Mouse (Mus musculus) embryonic facial prominence, embryonic 11.5 days (tissue): Measurements from ENCODE around the gene Tbx6. TPM values are rescaled to one million over a fixed set of nuclear protein-coding genes. Genes with fewer than 3 reads are reported as not detected.

Experiments
- ATAC-seq: fragments of 200-750 bp; cut with Nextera tagmentation; replicated peaks from 2 replicates; pipeline ENCODE4 v1.8.0; 2017; ENCODE audit warnings: low read depth; ENCODE audit not compliant: insufficient number of reproducible peaks, low FRiP score, low TSS enrichment
- DNase-seq: peaks from one replicate; pipeline ENCODE4 v3.0.0-alpha.2; 2015; ENCODE audit warnings: low spot score
- H3K27ac ChIP-seq: fragments of 300-500 bp; sonication (generic); replicated peaks from 2 replicates; pipeline ENCODE4 v1.5.1; 2014; ENCODE audit warnings: mild to moderate bottlenecking, low read depth, low read length, control low read depth
- H3K27me3 ChIP-seq: fragments of 300-500 bp; sonication (generic); 2 replicates; pipeline ENCODE4 v1.6.1; 2014; ENCODE audit warnings: mild to moderate bottlenecking, low read length, moderate library complexity, mixed read lengths; ENCODE audit not compliant: control insufficient read depth, insufficient read depth
- H3K36me3 ChIP-seq: fragments of 300-500 bp; sonication (generic); replicated peaks from 2 replicates; pipeline ENCODE4 v1.6.1; 2014; ENCODE audit warnings: low read depth, mild to moderate bottlenecking, low read length, moderate library complexity, mixed read lengths; ENCODE audit not compliant: control insufficient read depth, insufficient read depth
- H3K4me1 ChIP-seq: fragments of 300-500 bp; sonication (generic); 2 replicates; pipeline ENCODE4 v1.6.1; 2014; ENCODE audit warnings: low read length, mixed read lengths; ENCODE audit not compliant: control insufficient read depth, insufficient read depth
- H3K4me2 ChIP-seq: fragments of 300-500 bp; sonication (generic); 2 replicates; pipeline ENCODE4 v1.6.1; 2014; ENCODE audit warnings: low read depth, mild to moderate bottlenecking, control low read depth, low read length, moderate library complexity
- H3K4me3 ChIP-seq: fragments of 300-500 bp; sonication (generic); 2 replicates; pipeline ENCODE4 v1.5.1; 2014; ENCODE audit warnings: low read depth, low read length, control low read depth
- H3K9ac ChIP-seq: fragments of 300-500 bp; sonication (generic); replicated peaks from 2 replicates; pipeline ENCODE4 v1.6.1; 2014; ENCODE audit warnings: mild to moderate bottlenecking, control low read depth, low read length
- H3K9me3 ChIP-seq: fragments of 300-500 bp; sonication (generic); replicated peaks from 2 replicates; pipeline ENCODE4 v1.6.1; 2016; ENCODE audit warnings: mild to moderate bottlenecking, low read length, inconsistent platforms, mixed read lengths; ENCODE audit not compliant: control insufficient read depth
- WGBS: fragments of 180-500 bp; shearing (Covaris S2); extraction: QIAGEN DNeasy Blood & Tissue Kit; methylation state at CpG from one replicate; pipeline ENCODE4 v1.1.7; 2014; 5-methylcytosine and 5-hydroxymethylcytosine counted together
- polyA plus RNA-seq: library from polyadenylated mRNA; unstranded; fragments of >200 nt; fragmentation: Nextera tagmentation; extraction: Ambion mirVana; gene quantifications from 2 replicates; pipeline ENCODE4 v1.2.1, GENCODE M21; 2014

The Tbx6 gene
- polyA plus RNA-seq, 1 experiment from 2014 or later: 0.27 TPM

- Histone ChIP-seq H3K4me2 (peak within 1 kb of the TSS; percentile 73), H3K36me3 (peaks cover 9% of the 10 kb centered on the region), H3K27ac (peak within 1 kb of the TSS; percentile 84), H3K4me1 (peaks cover 3% of the 10 kb centered on the region), H3K4me3 (peak within 1 kb of the TSS; percentile 87), H3K9me3 (no peaks in the 10 kb centered on the region), H3K9ac (peak within 1 kb of the TSS; percentile 88), H3K27me3 (no peaks in the 10 kb centered on the region)
- ATAC-seq (no peak), DNase-seq (peak; percentile 12)
- 35% methylated on average over 21 of the region's 21 CpGs for WGBS
These were observed 16.3 kb downstream of the Tbx6 start, which contains the start of gene Fam57b for GRCm38 (mm10) chr7:126797411-126798126. Gene Fam57b, plus strand, starts transcription at chr7:126797668.

GRCm38 (mm10) chr7:126798127-126799049 is 17.1 kb downstream of the Tbx6 start:
- no peaks in the 10 kb centered on the region for H3K27me3 ChIP-seq
- peak; percentile 18 for DNase-seq
- H3K4me3 ChIP-seq: peak overlapping the region; percentile 87
- H3K9ac ChIP-seq: peak overlapping the region; percentile 88
- WGBS: under 1% methylated on average over 40 of the region's 40 CpGs
- ATAC-seq: no peak
- H3K4me2 ChIP-seq: peak overlapping the region; percentile 73
- no peaks in the 10 kb centered on the region for H3K9me3 ChIP-seq
- peak overlapping the region; percentile 84 for H3K27ac ChIP-seq
- peaks cover 9% of the 10 kb centered on the region for H3K36me3 ChIP-seq
- H3K4me1 ChIP-seq: peaks cover 3% of the 10 kb centered on the region

DNA sequence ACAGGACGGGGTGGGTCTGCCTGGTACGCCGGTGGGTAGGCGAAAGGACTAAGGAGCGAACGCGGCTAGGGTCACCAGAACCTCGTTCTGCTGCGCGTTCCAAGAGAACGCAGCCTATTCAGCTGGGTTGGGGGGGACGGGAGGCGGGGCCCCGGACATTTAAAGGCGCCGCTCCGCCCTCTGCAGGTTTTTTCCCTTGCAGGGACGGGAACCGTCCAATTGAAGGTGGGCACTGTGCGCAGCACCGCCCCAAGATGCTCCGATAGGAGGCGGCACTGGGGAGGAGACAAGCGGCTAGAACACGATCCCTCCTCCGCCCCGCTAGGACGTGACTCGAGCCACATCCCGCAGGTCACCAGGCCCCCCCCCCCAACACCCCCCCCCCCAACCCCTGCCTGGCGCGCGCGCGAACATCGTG is 17.8 kb downstream of the Tbx6 start:
- peak overlapping the region; percentile 84 for H3K27ac ChIP-seq
- peak overlapping the region; percentile 88 for H3K9ac ChIP-seq
- ATAC-seq (peak; percentile 95), DNase-seq (peak; percentile 98)
- peak overlapping the region; percentile 73 for H3K4me2 ChIP-seq
- whole genome bisulfite sequencing: under 1% methylated on average over 30 of the region's 36 CpGs
- H3K4me1 ChIP-seq: peaks cover 3% of the 10 kb centered on the region
- peaks cover 9% of the 10 kb centered on the region for H3K36me3 ChIP-seq
- no peaks in the 10 kb centered on the region for H3K27me3 ChIP-seq
- peak overlapping the region; percentile 87 for H3K4me3 ChIP-seq
- H3K9me3 ChIP-seq: no peaks in the 10 kb centered on the region

DNA sequence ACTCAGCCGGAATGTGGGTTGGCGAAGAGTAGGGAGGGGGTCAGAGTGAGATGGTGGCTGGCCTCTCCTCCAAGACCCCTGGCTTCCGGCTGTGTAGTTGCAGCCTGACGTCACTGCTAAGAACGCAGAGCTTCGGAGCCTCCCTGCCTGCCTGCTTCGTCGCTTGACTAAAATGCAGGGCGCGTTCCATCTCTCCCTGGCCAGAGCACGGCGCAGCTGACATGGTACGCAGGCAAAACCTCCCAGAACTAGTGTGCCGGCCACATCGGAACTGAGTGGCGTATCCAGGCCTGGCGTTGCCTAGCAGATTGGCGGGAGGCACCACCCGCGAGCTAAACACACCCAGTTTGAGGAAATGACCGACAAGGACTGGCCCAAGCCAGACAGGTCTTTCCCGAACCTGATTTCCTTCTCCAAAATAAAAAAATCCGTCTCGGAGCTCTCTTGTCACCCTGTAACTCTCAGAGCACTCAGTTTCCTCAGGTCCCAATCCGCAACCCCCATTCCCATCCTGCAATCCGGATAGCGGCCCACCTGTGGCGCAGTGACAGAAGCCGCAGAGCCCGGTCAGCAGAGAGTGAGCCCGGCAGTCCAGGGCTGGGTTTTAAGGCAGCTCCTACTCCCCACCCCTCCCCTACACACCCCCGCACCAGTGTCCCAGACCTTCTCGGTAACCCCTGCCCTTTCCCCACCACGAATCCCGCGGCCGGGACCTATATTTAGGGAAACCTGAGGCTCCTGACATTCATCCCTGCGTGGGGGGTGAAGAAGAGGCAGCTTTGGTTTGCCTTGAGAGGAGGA is 18.4 kb downstream of the Tbx6 start:
- H3K36me3 ChIP-seq: peaks cover 9% of the 10 kb centered on the region
- peak; percentile 82 for ATAC-seq

GRCm38 (mm10) chr7:126800269-126801056 is 19.2 kb downstream of the Tbx6 start:
- peak overlapping the region; percentile 90; the same call in 1 of the 2 replicates for H3K27ac ChIP-seq
- DNase-seq (no peak), ATAC-seq (no peak)
- H3K9ac ChIP-seq: peak overlapping the region; percentile 65
- H3K4me2 ChIP-seq: peak overlapping the region; percentile 73
- H3K36me3 ChIP-seq: peaks cover 8% of the 10 kb centered on the region
- H3K4me1 ChIP-seq: peaks cover 3% of the 10 kb centered on the region
- H3K4me3 ChIP-seq: peak overlapping the region; percentile 87; the same call in 1 of the 2 replicates
- 56% methylated on average over 5 of the region's 5 CpGs for WGBS
- no peaks in the 10 kb centered on the region for H3K9me3 ChIP-seq
- H3K27me3 ChIP-seq: no peaks in the 10 kb centered on the region

More for the DNA sequence above, 18.4 kb downstream of the Tbx6 start:
- under 1% methylated on average over 37 of the region's 38 CpGs for WGBS
- H3K9ac ChIP-seq: peak overlapping the region; percentile 65
- peak overlapping the region; percentile 73 for H3K4me2 ChIP-seq
- DNase-seq: no peak
- H3K27ac ChIP-seq: peak overlapping the region; percentile 90
- H3K4me1 ChIP-seq: peaks cover 3% of the 10 kb centered on the region
- no peaks in the 10 kb centered on the region for H3K27me3 ChIP-seq
- no peaks in the 10 kb centered on the region for H3K9me3 ChIP-seq
- H3K4me3 ChIP-seq: peak overlapping the region; percentile 87

- Histone ChIP-seq H3K9ac (peak overlapping the region; percentile 25), H3K36me3 (peaks cover 6% of the 10 kb centered on the region), H3K4me1 (peaks cover 3% of the 10 kb centered on the region), H3K27ac (no peak overlapping the region), H3K27me3 (no peaks in the 10 kb centered on the region), H3K4me3 (no peak overlapping the region), H3K4me2 (no peak overlapping the region), H3K9me3 (no peaks in the 10 kb centered on the region)
- 95% methylated on average over 16 of the region's 16 CpGs for WGBS
- ATAC-seq (no peak), DNase-seq (no peak)
These were observed 19.8 kb downstream of the Tbx6 start for GRCm38 (mm10) chr7:126801057-126801422.
